8 mouse cellular contexts compared by ENCODE assay signal in the genomic region with DNA sequence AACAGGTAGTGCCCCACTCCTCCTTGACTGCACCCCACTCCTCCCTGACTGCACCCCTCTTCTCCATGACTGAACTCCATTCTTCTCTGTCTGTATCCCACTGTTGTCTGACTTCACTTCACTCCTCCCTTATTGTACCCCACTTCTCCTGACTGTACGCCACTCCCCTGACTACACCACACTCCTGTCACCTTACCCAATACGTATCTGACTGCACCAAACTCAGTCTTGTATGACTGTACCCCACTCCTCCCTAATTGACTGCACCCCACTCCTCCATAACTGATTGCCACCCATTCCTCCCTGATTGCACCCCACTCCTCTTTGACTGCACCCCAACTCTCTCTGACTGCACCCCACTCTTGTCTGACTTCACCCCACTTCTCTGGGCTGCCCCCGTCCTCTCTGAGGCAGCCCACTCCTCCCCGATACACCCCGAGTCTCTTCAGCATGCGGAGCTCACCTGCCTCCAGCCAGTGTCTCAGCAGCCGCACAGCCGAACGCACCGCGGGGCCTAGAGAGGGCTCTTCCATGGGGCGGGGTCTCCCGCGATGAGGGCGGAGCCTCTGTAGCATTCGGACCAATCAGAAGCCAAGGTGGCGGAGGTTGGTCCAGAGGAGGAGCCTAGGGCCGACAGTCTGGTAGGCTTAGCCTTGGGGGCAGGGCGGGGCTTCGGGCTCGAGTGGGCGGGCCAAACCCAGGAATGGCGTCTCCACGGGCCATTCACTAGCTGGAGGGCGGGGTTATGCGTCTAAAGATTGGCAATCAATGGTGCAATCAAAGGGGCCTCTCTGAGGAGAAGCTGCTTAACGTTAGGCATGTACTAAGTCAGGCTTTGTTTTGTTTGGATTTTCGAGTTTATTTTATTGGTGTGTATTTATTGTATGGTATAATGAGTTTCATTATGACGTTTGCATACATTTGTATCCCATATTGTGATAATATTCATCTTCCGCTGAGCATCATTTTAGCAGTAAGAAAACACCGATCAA. TPM values are rescaled to one million over a fixed set of nuclear protein-coding genes. Genes with fewer than 3 reads are reported as not detected.
A peak's percentile ranks its signal among the peaks of the same experiment; 100 is the strongest.
DNase-seq lines count a peak whose midpoint lies in the region; ATAC-seq and TF ChIP-seq lines count a peak whose summit lies in the region.

A gene (minus strand): TSS at position 553 of the 992 bp plus-strand sequence.

- peak within 1 kb of the TSS; percentile 77 for H3K27ac ChIP-seq in hindbrain, embryonic 10.5 days
- H3K27ac ChIP-seq in lung, postnatal 0 days (ENCODE audit: low read length), result no peak within 1 kb of the TSS

- H3K27me3 ChIP-seq in hindbrain, embryonic 10.5 days (ENCODE audit: insufficient read depth, poor library complexity, severe bottlenecking), result peaks cover 12% of the 10 kb centered on the region
- no peaks in the 10 kb centered on the region for H3K27me3 ChIP-seq in lung, postnatal 0 days (replicated peaks; ENCODE audit: insufficient read depth, low read length)

- H3K4me2 ChIP-seq in lung, postnatal 0 days (replicated peaks; ENCODE audit: low read depth, low read length), result peak within 1 kb of the TSS; percentile 54

- no peaks in the 10 kb centered on the region for H3K36me3 ChIP-seq in hindbrain, embryonic 10.5 days
- no peaks in the 10 kb centered on the region for H3K36me3 ChIP-seq in lung, postnatal 0 days (ENCODE audit: insufficient read depth, low read length)

- 10% methylated on average over 31 of the region's 31 CpGs for WGBS in hindbrain, embryonic 10.5 days
- WGBS in lung, postnatal 0 days, result 11% methylated on average over 31 of the region's 31 CpGs

- peak; percentile 96 for DNase-seq in MN1 (ENCODE audit: low spot score)
- DNase-seq in cerebellum, adult 9-10 months, result peak; percentile 99
- DNase-seq in hindbrain, embryonic 10.5 days (ENCODE audit: low spot score), result peak; percentile 99
- DNase-seq in layer of hippocampus, adult 9-11 months, result peak; percentile 99
- peak; percentile 98 for DNase-seq in lung, postnatal 0 days (ENCODE audit: low spot score)
- DNase-seq in ovary, postnatal 14 days (ENCODE audit: low spot score), result peak; percentile 95
- peak; percentile 91 for DNase-seq in thymus, postnatal 14 days

- TF ChIP-seq EP300 in lung, postnatal 0 days (IDR thresholded peaks at IDR 0.05), result no peak

- peak; percentile 92 for ATAC-seq in frontal cortex, adult (ENCODE audit: low TSS enrichment)
- ATAC-seq in lung, postnatal 0 days, result peak; percentile 99

- H3K4me1 ChIP-seq in hindbrain, embryonic 10.5 days (replicated peaks), result peaks cover 24% of the 10 kb centered on the region
- H3K4me1 ChIP-seq in lung, postnatal 0 days (ENCODE audit: insufficient read depth, low read depth, low read length), result no peaks in the 10 kb centered on the region

- H3K9me3 ChIP-seq in hindbrain, embryonic 10.5 days, result no peaks in the 10 kb centered on the region
- no peaks in the 10 kb centered on the region for H3K9me3 ChIP-seq in lung, postnatal 0 days (ENCODE audit: low read length)

- no peak within 1 kb of the TSS for H3K9ac ChIP-seq in lung, postnatal 0 days (replicated peaks; ENCODE audit: low read depth)

- TF ChIP-seq CTCF in lung, postnatal 0 days (IDR thresholded peaks at IDR 0.05), result no peak

- peak within 1 kb of the TSS; percentile 57 for H3K4me3 ChIP-seq in hindbrain, embryonic 10.5 days
- peak within 1 kb of the TSS; percentile 34 for H3K4me3 ChIP-seq in lung, postnatal 0 days (ENCODE audit: low read depth, low read length)

RNA-seq across cellular contexts. Expression of the gene that starts here (rescaled TPM):
- polyA plus RNA-seq in hindbrain, embryonic 10.5 days (2016; fragmentation: Nextera tagmentation; extraction: Ambion mirVana), result 7.1 and 8.6 TPM in 2 replicates
- 1.0 and 1.4 TPM in 2 replicates for polyA plus RNA-seq in lung, postnatal 0 days (2015; fragmentation: Nextera tagmentation; extraction: Ambion mirVana)
